8 mouse cellular contexts compared by ENCODE assay signal in genomic region chr11:50915671-50916320, GRCm38 (mm10). TPM values are rescaled to one million over a fixed set of nuclear protein-coding genes. Genes with fewer than 3 reads are reported as not detected.
DNase-seq lines count a peak whose midpoint lies in the region; ATAC-seq and TF ChIP-seq lines count a peak whose summit lies in the region.

Zfp2 (minus strand) TSS chr11:50916165.

- H3K4me1 ChIP-seq in forebrain, embryonic 15.5 days: peaks cover 13% of the 10 kb centered on the region
- no peaks in the 10 kb centered on the region for H3K4me1 ChIP-seq in liver, postnatal 0 days (ENCODE audit: insufficient read depth)
- H3K4me1 ChIP-seq in neural tube, embryonic 15.5 days: peaks cover 7% of the 10 kb centered on the region

- peak; percentile 96 for ATAC-seq in CD4-positive, CD25-positive, alpha-beta regulatory T cell, adult 4 months
- peak; percentile 99 for ATAC-seq in forebrain, embryonic 15.5 days (replicated peaks)
- ATAC-seq in liver, postnatal 0 days: peak; percentile 99
- peak; percentile 97 for ATAC-seq in neural tube, embryonic 15.5 days (ENCODE audit: low FRiP score)

- TF ChIP-seq EP300 in liver, postnatal 0 days (IDR thresholded peaks at IDR 0.05; ENCODE audit: low read depth): no peak

- peak; percentile 76 for DNase-seq in c-Kit-positive CD71-positive TER-119-positive erythroid progenitor cells, embryonic 14.5 days (ENCODE audit: low spot score)
- DNase-seq in heart, postnatal 25 days (ENCODE audit: low spot score): peak; percentile 82
- DNase-seq in layer of hippocampus, adult 11-12 months (ENCODE audit: low spot score): peak; percentile 94
- DNase-seq in liver, postnatal 0 days: peak; percentile 86
- DNase-seq in testis, postnatal 10 days (ENCODE audit: low spot score): peak; percentile 92

- peaks cover 13% of the 10 kb centered on the region for H3K9me3 ChIP-seq in forebrain, embryonic 15.5 days
- H3K9me3 ChIP-seq in liver, postnatal 0 days (ENCODE audit: low read length): peaks cover 3% of the 10 kb centered on the region; the same call in 1 of the 2 replicates
- peaks cover 18% of the 10 kb centered on the region for H3K9me3 ChIP-seq in neural tube, embryonic 15.5 days (replicated peaks)

- H3K36me3 ChIP-seq in forebrain, embryonic 15.5 days: peaks cover 36% of the 10 kb centered on the region
- peaks cover 11% of the 10 kb centered on the region for H3K36me3 ChIP-seq in liver, postnatal 0 days (replicated peaks; ENCODE audit: insufficient read depth, low read length)
- H3K36me3 ChIP-seq in neural tube, embryonic 15.5 days: peaks cover 26% of the 10 kb centered on the region

- H3K9ac ChIP-seq in forebrain, embryonic 15.5 days (replicated peaks): peak within 1 kb of the TSS; percentile 99
- H3K9ac ChIP-seq in liver, postnatal 0 days (replicated peaks): peak within 1 kb of the TSS; percentile 77
- H3K9ac ChIP-seq in neural tube, embryonic 15.5 days (replicated peaks): peak within 1 kb of the TSS; percentile 97

- H3K4me2 ChIP-seq in forebrain, embryonic 15.5 days (replicated peaks): peak within 1 kb of the TSS; percentile 42
- peak within 1 kb of the TSS; percentile 79 for H3K4me2 ChIP-seq in liver, postnatal 0 days (ENCODE audit: low read depth, low read length)
- peak within 1 kb of the TSS; percentile 56 for H3K4me2 ChIP-seq in neural tube, embryonic 15.5 days

- peak within 1 kb of the TSS; percentile 97 for H3K4me3 ChIP-seq in forebrain, embryonic 15.5 days
- peak within 1 kb of the TSS; percentile 66 for H3K4me3 ChIP-seq in liver, postnatal 0 days (ENCODE audit: low read depth, low read length)
- peak within 1 kb of the TSS; percentile 94 for H3K4me3 ChIP-seq in neural tube, embryonic 15.5 days (replicated peaks)

- H3K27ac ChIP-seq in forebrain, embryonic 15.5 days (replicated peaks): peak within 1 kb of the TSS; percentile 90
- no peak within 1 kb of the TSS for H3K27ac ChIP-seq in liver, postnatal 0 days (ENCODE audit: low read depth)
- H3K27ac ChIP-seq in neural tube, embryonic 15.5 days (replicated peaks): peak within 1 kb of the TSS; percentile 94

- peak; percentile 61 for TF ChIP-seq CTCF in liver, postnatal 0 days (IDR thresholded peaks at IDR 0.05; ENCODE audit: low read depth)

- H3K27me3 ChIP-seq in forebrain, embryonic 15.5 days: no peaks in the 10 kb centered on the region
- no peaks in the 10 kb centered on the region for H3K27me3 ChIP-seq in liver, postnatal 0 days (ENCODE audit: insufficient read depth, low read length)
- no peaks in the 10 kb centered on the region for H3K27me3 ChIP-seq in neural tube, embryonic 15.5 days (replicated peaks)

- intact Hi-C loops in heart, postnatal 25 days (cut with DNase I): loop anchor here (2.0 to 5.0 kb wide), 3 partner anchors 15 to 73 kb away; partner anchors contain the start of genes Zfp354b and Zfp879

- 0% methylated on average over 47 of the region's 47 CpGs for WGBS in forebrain, embryonic 15.5 days
- under 1% methylated on average over 47 of the region's 47 CpGs for WGBS in liver, postnatal 0 days (ENCODE audit: insufficient replicate concordance)
- WGBS in neural tube, embryonic 15.5 days: 0% methylated on average over 47 of the region's 47 CpGs

RNA-seq across cellular contexts. Expression of gene Zfp2, which starts in this region (rescaled TPM):
- polyA plus RNA-seq in CD4-positive, CD25-positive, alpha-beta regulatory T cell, adult 4 months (2017; shearing (Covaris generic)): 1 to 10 TPM in 1 of 2 experiments, under 1 TPM in 1; 0.81 to 1.5 TPM
- polyA plus RNA-seq in forebrain, embryonic 15.5 days (2015; fragmentation: Nextera tagmentation; extraction: Ambion mirVana): 49.4 and 53.6 TPM in 2 replicates
- total RNA-seq in heart, postnatal 25 days (2021): 1 to 10 TPM; 3.3 to 3.7 TPM
- polyA plus RNA-seq in liver, postnatal 0 days (2015; fragmentation: Nextera tagmentation; extraction: Ambion mirVana): 1.3 and 1.5 TPM in 2 replicates
- polyA plus RNA-seq in neural tube, embryonic 15.5 days (2015; fragmentation: Nextera tagmentation; extraction: Ambion mirVana): 34.9 and 38.5 TPM in 2 replicates

Comparison
In these comparisons a context has a peak if more than half of its experiments do, and no peak if none do; other contexts are left out.
1. RNA of gene Zfp2 (polyA plus RNA-seq): 49.4 to 53.6 TPM in forebrain, embryonic 15.5 days and 34.9 to 38.5 TPM in neural tube, embryonic 15.5 days; 1.3 to 1.5 TPM in liver, postnatal 0 days and 0.81 to 1.5 TPM in CD4-positive, CD25-positive, alpha-beta regulatory T cell, adult 4 months; every median in the first group is over 10 times any median in the second.
2. Peak in every context shown above with its lines, with median percentiles within 50 percentile points of each other: ATAC-seq, DNase-seq, H3K4me2 ChIP-seq, H3K4me3 ChIP-seq and H3K9ac ChIP-seq.